Mouse (Mus musculus) E14TG2a.4 (cell line): Measurements from ENCODE around the gene Hgd.

ENCODE experiments used
- CTCF ChIP-seq: conservative IDR thresholded peaks from 2 replicates; pipeline ENCODE4 v1.5.1; 2014; ENCODE audit warnings: low read length
- NANOG ChIP-seq: IDR thresholded peaks from 2 replicates; pipeline ENCODE4 v1.6.1; 2014; ENCODE audit warnings: borderline replicate concordance, low read length, mixed read lengths
- POU5F1 ChIP-seq: IDR thresholded peaks from 2 replicates; pipeline ENCODE4 v1.6.1; 2014; ENCODE audit warnings: low read length, borderline replicate concordance

- no peak for TF ChIP-seq CTCF
- no peak for TF ChIP-seq POU5F1
- TF ChIP-seq NANOG: no peak
Observed at GRCm38 (mm10) chr16:37680216-37680615, 100.3 kb downstream of the Hgd start.
